17 mouse cellular contexts compared by ENCODE assay signal in genomic region chr2:154581421-154581820, GRCm38 (mm10). TPM values are rescaled to one million over a fixed set of nuclear protein-coding genes. Genes with fewer than 3 reads are reported as not detected.
DNase-seq lines count a peak whose midpoint lies in the region; ATAC-seq and TF ChIP-seq lines count a peak whose summit lies in the region.
"Had no signal": no experiment of that assay in that cellular context is flagged by ENCODE, and none has a peak within 500 bp of the region (broad histone marks: within the 10 kb centered on the region; RNA-seq: fewer than 3 reads in every experiment).

No protein-coding gene starts in this region.

- 100% methylated on average over 1 of the region's 1 CpGs for WGBS in intestine, postnatal 0 days
- WGBS in intestine, embryonic 15.5 days: 92% methylated on average over 1 of the region's 1 CpGs
- WGBS in lung, adult 2 months: 87% methylated on average over 1 of the region's 1 CpGs
- 91% methylated on average over 1 of the region's 1 CpGs for WGBS in bone marrow, adult 2 months

- ATAC-seq in intestine, postnatal 0 days: no peak
- ATAC-seq in intestine, embryonic 15.5 days: no peak
- no peak for ATAC-seq in cerebellum, adult (ENCODE audit: insufficient number of reproducible peaks, low FRiP score, low TSS enrichment)
- ATAC-seq: forebrain, embryonic 14.5 days; Patski had no signal

- H3K4me2 ChIP-seq in intestine, postnatal 0 days (replicated peaks; ENCODE audit: low read depth): no peak overlapping the region
- no peak overlapping the region for H3K4me2 ChIP-seq in intestine, embryonic 15.5 days (replicated peaks)
- H3K4me2 ChIP-seq: heart, embryonic 13.5 days; neural tube, embryonic 12.5 days had no signal

- no peak for DNase-seq in lung, adult 2 months
- DNase-seq in lung, postnatal 14 days: no peak
- peak; percentile 52 for DNase-seq in ES-CJ7 (ENCODE audit: low read depth, low spot score)
- DNase-seq: cerebellum, postnatal 25 days; heart, postnatal 4 days; kidney, postnatal 14 days; layer of hippocampus, adult 9-11 months; right cerebral cortex, postnatal 25 days; thymus, postnatal 25 days had no signal

- TF ChIP-seq POLR2A in lung, adult 2 months (IDR thresholded peaks at IDR 0.05; ENCODE audit: borderline replicate concordance, extremely low read depth, low read depth, low read length): no peak
- no peak for TF ChIP-seq POLR2A in bone marrow, adult 2 months (IDR thresholded peaks at IDR 0.05; ENCODE audit: borderline replicate concordance, control insufficient read depth, low read depth, low read length)

- TF ChIP-seq CTCF in intestine, postnatal 0 days (IDR thresholded peaks at IDR 0.05; ENCODE audit: low read depth): peak; percentile 34
- peak; percentile 19; the same call in 1 of the 2 replicates for TF ChIP-seq CTCF in lung, adult 2 months (IDR thresholded peaks at IDR 0.05; ENCODE audit: insufficient read depth, low read length)
- TF ChIP-seq CTCF in bone marrow, adult 2 months (IDR thresholded peaks at IDR 0.05; ENCODE audit: control insufficient read depth, insufficient read depth, low read length): 0 out of 2 replicates have a peak, but pooled peaks have one; percentile 17

- H3K4me1 ChIP-seq in intestine, postnatal 0 days (replicated peaks; ENCODE audit: control insufficient read depth, insufficient read depth, low read length): no peaks in the 10 kb centered on the region
- H3K4me1 ChIP-seq in intestine, embryonic 15.5 days (replicated peaks): no peaks in the 10 kb centered on the region
- no peaks in the 10 kb centered on the region for H3K4me1 ChIP-seq in lung, adult 2 months (ENCODE audit: control insufficient read depth, insufficient read depth, low read length)
- no peaks in the 10 kb centered on the region for H3K4me1 ChIP-seq in bone marrow, adult 2 months (ENCODE audit: control insufficient read depth, insufficient read depth, low read length)

- no peaks in the 10 kb centered on the region for H3K9me3 ChIP-seq in intestine, postnatal 0 days (ENCODE audit: control insufficient read depth)
- no peaks in the 10 kb centered on the region for H3K9me3 ChIP-seq in intestine, embryonic 15.5 days
- H3K9me3 ChIP-seq: neural tube, embryonic 12.5 days had no signal

- H3K27me3 ChIP-seq in intestine, postnatal 0 days (replicated peaks; ENCODE audit: control insufficient read depth, insufficient read depth, low read length): no peaks in the 10 kb centered on the region
- H3K27me3 ChIP-seq in intestine, embryonic 15.5 days (replicated peaks): no peaks in the 10 kb centered on the region
- H3K27me3 ChIP-seq: heart, embryonic 13.5 days; Patski had no signal

- H3K4me3 ChIP-seq in intestine, postnatal 0 days (ENCODE audit: low read depth, low read length): no peak overlapping the region
- no peak overlapping the region for H3K4me3 ChIP-seq in intestine, embryonic 15.5 days (replicated peaks)
- no peak overlapping the region for H3K4me3 ChIP-seq in lung, adult 2 months (replicated peaks; ENCODE audit: extremely low read depth, low read depth, low read length)
- H3K4me3 ChIP-seq in bone marrow, adult 2 months (replicated peaks; ENCODE audit: control insufficient read depth, low read depth, low read length): no peak overlapping the region
- H3K4me3 ChIP-seq: heart, embryonic 13.5 days; neural tube, embryonic 12.5 days had no signal

- H3K36me3 ChIP-seq in intestine, postnatal 0 days (ENCODE audit: control insufficient read depth, insufficient read depth): peaks cover 1% of the 10 kb centered on the region; the same call in 1 of the 2 replicates
- no peaks in the 10 kb centered on the region for H3K36me3 ChIP-seq in intestine, embryonic 15.5 days
- H3K36me3 ChIP-seq: neural tube, embryonic 12.5 days had no signal

- H3K9ac ChIP-seq in intestine, postnatal 0 days (ENCODE audit: low read depth, low read length): no peak overlapping the region
- H3K9ac ChIP-seq in intestine, embryonic 15.5 days: no peak overlapping the region
- H3K9ac ChIP-seq: heart, embryonic 13.5 days; neural tube, embryonic 12.5 days had no signal

- no peak overlapping the region for H3K27ac ChIP-seq in intestine, postnatal 0 days (ENCODE audit: low read depth, low read length)
- H3K27ac ChIP-seq in intestine, embryonic 15.5 days: no peak overlapping the region
- no peak overlapping the region for H3K27ac ChIP-seq in bone marrow, adult 2 months (ENCODE audit: control insufficient read depth, insufficient read depth, low read depth, low read length, poor library complexity)
- H3K27ac ChIP-seq: neural tube, embryonic 12.5 days had no signal

RNA-seq across cellular contexts. Expression of gene E2f1, which starts 11.7 kb away (rescaled TPM):
- polyA plus RNA-seq in intestine, postnatal 0 days (2015; fragmentation: Nextera tagmentation; extraction: Ambion mirVana): 5.5 and 5.9 TPM in 2 replicates
- 16.7 and 18.7 TPM in 2 replicates for polyA plus RNA-seq in intestine, embryonic 15.5 days (2015; fragmentation: Nextera tagmentation; extraction: Ambion mirVana)
- polyA plus RNA-seq in lung, adult 2 months (2012; rRNA removed): 9.8 and 12.6 TPM in 2 replicates
- polyA plus RNA-seq in bone marrow, adult 2 months (2011; ENCODE audit: insufficient read depth, insufficient read length, low replicate concordance, missing spikeins): 49.6 and 63.0 TPM in 2 replicates

RNA-seq across cellular contexts. Expression of gene Pxmp4, which starts 22.1 kb away (rescaled TPM):
- polyA plus RNA-seq in intestine, postnatal 0 days (2015; fragmentation: Nextera tagmentation; extraction: Ambion mirVana): 62.5 and 66.6 TPM in 2 replicates
- polyA plus RNA-seq in intestine, embryonic 15.5 days (2015; fragmentation: Nextera tagmentation; extraction: Ambion mirVana): 28.0 and 32.9 TPM in 2 replicates
- polyA plus RNA-seq in lung, adult 2 months (2012; rRNA removed): 40.8 and 41.3 TPM in 2 replicates
- polyA plus RNA-seq in bone marrow, adult 2 months (2011; ENCODE audit: insufficient read depth, insufficient read length, low replicate concordance, missing spikeins): 11.3 and 12.1 TPM in 2 replicates

RNA-seq across cellular contexts. Expression of gene Necab3, which starts 22.7 kb away (rescaled TPM):
- 0.29 and 0.58 TPM in 2 replicates for polyA plus RNA-seq in intestine, postnatal 0 days (2015; fragmentation: Nextera tagmentation; extraction: Ambion mirVana)
- 1.2 TPM in 2 replicates for polyA plus RNA-seq in intestine, embryonic 15.5 days (2015; fragmentation: Nextera tagmentation; extraction: Ambion mirVana)
- 1.2 and 1.8 TPM in 2 replicates for polyA plus RNA-seq in lung, adult 2 months (2012; rRNA removed)
- 3.5 and 5.3 TPM in 2 replicates for polyA plus RNA-seq in bone marrow, adult 2 months (2011; ENCODE audit: insufficient read depth, insufficient read length, low replicate concordance, missing spikeins)

RNA-seq across cellular contexts. Expression of gene Actl10, which starts 29.8 kb away (rescaled TPM):
- polyA plus RNA-seq in intestine, postnatal 0 days (2015; fragmentation: Nextera tagmentation; extraction: Ambion mirVana): not detected in 2 replicates
- 0.15 TPM in 1 of 2 replicates, not detected in the other for polyA plus RNA-seq in intestine, embryonic 15.5 days (2015; fragmentation: Nextera tagmentation; extraction: Ambion mirVana)
- 0.07 TPM in 2 replicates for polyA plus RNA-seq in lung, adult 2 months (2012; rRNA removed)
- polyA plus RNA-seq in bone marrow, adult 2 months (2011; ENCODE audit: insufficient read depth, insufficient read length, low replicate concordance, missing spikeins): not detected in 2 replicates
- polyA plus RNA-seq: Patski had no signal

RNA-seq across cellular contexts. Expression of gene Zfp341, which starts 31.7 kb away (rescaled TPM):
- 0.17 and 0.44 TPM in 2 replicates for polyA plus RNA-seq in intestine, postnatal 0 days (2015; fragmentation: Nextera tagmentation; extraction: Ambion mirVana)
- 0.69 and 1.0 TPM in 2 replicates for polyA plus RNA-seq in intestine, embryonic 15.5 days (2015; fragmentation: Nextera tagmentation; extraction: Ambion mirVana)
- polyA plus RNA-seq in lung, adult 2 months (2012; rRNA removed): 5.8 and 6.8 TPM in 2 replicates
- polyA plus RNA-seq in bone marrow, adult 2 months (2011; ENCODE audit: insufficient read depth, insufficient read length, low replicate concordance, missing spikeins): 1.8 and 2.6 TPM in 2 replicates
